Mouse (Mus musculus): ENCODE results near the gene Nkiras2.

- TF ChIP-seq CTCF (IDR thresholded peaks at IDR 0.05; ENCODE audit: borderline replicate concordance, extremely low read depth, insufficient read depth, insufficient read length) (peak; percentile 58), POLR2A (IDR thresholded peaks at IDR 0.05; ENCODE audit: borderline replicate concordance, extremely low read depth, insufficient read depth, insufficient read length, poor library complexity, severe bottlenecking) (peak; percentile 57; the same call in 1 of the 2 replicates)
Measured at GRCm38 (mm10) chr11:100619485-100619975, 486 bp downstream of the Nkiras2 start.
